Mouse (Mus musculus): ENCODE data around the gene Syt17. TPM values are rescaled to one million over a fixed set of nuclear protein-coding genes. Genes with fewer than 3 reads are reported as not detected.

Syt17 gene
- polyA plus RNA-seq, 1 experiment, result not detected

- H3K4me3 ChIP-seq (ENCODE audit: insufficient read depth, low read depth, low read length), result no peak overlapping the region
- 87% methylated on average over 2 of the region's 2 CpGs for WGBS
- H3K27ac ChIP-seq (ENCODE audit: insufficient read depth, low read depth, low read length), result no peak overlapping the region
- no peaks in the 10 kb centered on the region for H3K4me1 ChIP-seq (ENCODE audit: control insufficient read depth, insufficient read depth, low read length)
- TF ChIP-seq POLR2A (IDR thresholded peaks at IDR 0.05; ENCODE audit: insufficient read depth, low read depth, low read length), result no peak
- TF ChIP-seq CTCF (IDR thresholded peaks at IDR 0.05; ENCODE audit: insufficient read depth, low read depth, low read length), result no peak
Measured at GRCm38 (mm10) chr7:118346943-118347342, 101.1 kb downstream of the Syt17 start.

GRCm38 (mm10) chr7:118346432-118346831 is 101.6 kb downstream of the Syt17 start:
- Histone ChIP-seq H3K27ac (ENCODE audit: insufficient read depth, low read depth, low read length) (no peak overlapping the region), H3K4me3 (ENCODE audit: insufficient read depth, low read depth, low read length) (no peak overlapping the region), H3K4me1 (ENCODE audit: control insufficient read depth, insufficient read depth, low read length) (no peaks in the 10 kb centered on the region)
- no peak for TF ChIP-seq CTCF (IDR thresholded peaks at IDR 0.05; ENCODE audit: insufficient read depth, low read depth, low read length)
- no peak for TF ChIP-seq POLR2A (IDR thresholded peaks at IDR 0.05; ENCODE audit: insufficient read depth, low read depth, low read length)
- 48% methylated on average over 2 of the region's 2 CpGs for WGBS

GRCm38 (mm10) chr7:118345396-118345795 is 102.6 kb downstream of the Syt17 start:
- Histone ChIP-seq H3K4me1 (ENCODE audit: control insufficient read depth, insufficient read depth, low read length) (no peaks in the 10 kb centered on the region), H3K27ac (ENCODE audit: insufficient read depth, low read depth, low read length) (no peak overlapping the region), H3K4me3 (ENCODE audit: insufficient read depth, low read depth, low read length) (no peak overlapping the region)
- WGBS, result 88% methylated on average over 3 of the region's 3 CpGs
- TF ChIP-seq CTCF (IDR thresholded peaks at IDR 0.05; ENCODE audit: insufficient read depth, low read depth, low read length) (no peak), POLR2A (IDR thresholded peaks at IDR 0.05; ENCODE audit: insufficient read depth, low read depth, low read length) (no peak)

GRCm38 (mm10) chr7:118344701-118345100 is 103.3 kb downstream of the Syt17 start:
- no peak overlapping the region for H3K27ac ChIP-seq (ENCODE audit: insufficient read depth, low read depth, low read length)
- 74% methylated on average over 9 of the region's 9 CpGs for WGBS
- no peaks in the 10 kb centered on the region for H3K4me1 ChIP-seq (ENCODE audit: control insufficient read depth, insufficient read depth, low read length)
- no peak overlapping the region for H3K4me3 ChIP-seq (ENCODE audit: insufficient read depth, low read depth, low read length)
- no peak for TF ChIP-seq POLR2A (IDR thresholded peaks at IDR 0.05; ENCODE audit: insufficient read depth, low read depth, low read length)

Other genes starting within 250 kb of the Syt17 start
- gene Smg1, start 204.6 kb downstream of the Syt17 start, polyA plus RNA-seq (2012; ENCODE audit: insufficient read depth, insufficient read length, low replicate concordance, missing spikeins), result 211 and 268 TPM in 2 replicates
- gene Itpripl2, start 43.8 kb upstream of the Syt17 start, polyA plus RNA-seq (2012; ENCODE audit: insufficient read depth, insufficient read length, low replicate concordance, missing spikeins), result not detected in 2 replicates
- not detected in 2 replicates for gene Coq7, start 85.1 kb upstream of the Syt17 start, polyA plus RNA-seq (2012; ENCODE audit: insufficient read depth, insufficient read length, low replicate concordance, missing spikeins)
- not detected in 2 replicates for gene Tmc7, start 136.5 kb upstream of the Syt17 start, polyA plus RNA-seq (2012; ENCODE audit: insufficient read depth, insufficient read length, low replicate concordance, missing spikeins)
- not detected in 2 replicates for gene Tmc5, start 149.1 kb upstream of the Syt17 start, polyA plus RNA-seq (2012; ENCODE audit: insufficient read depth, insufficient read length, low replicate concordance, missing spikeins)